Mouse (Mus musculus) thymus, adult 2 months (tissue): ENCODE measurements around the gene Fndc11.

ENCODE experiments used
- CTCF ChIP-seq: fragments of 200-500 bp; IDR thresholded peaks from 2 replicates; pipeline ENCODE4 v1.5.1; 2012; ENCODE audit warnings: mild to moderate bottlenecking, control low read depth, low read length, moderate library complexity, borderline replicate concordance; ENCODE audit not compliant: control insufficient read depth, poor library complexity, insufficient read depth; ENCODE audit errors: extremely low read depth
- POLR2A ChIP-seq: fragments of 200-500 bp; IDR thresholded peaks from 2 replicates; pipeline ENCODE4 v1.6.1; 2012; ENCODE audit warnings: mild to moderate bottlenecking, low read length, control low read depth, moderate library complexity; ENCODE audit not compliant: control insufficient read depth, poor library complexity, insufficient read depth; ENCODE audit errors: extremely low read depth

DNA sequence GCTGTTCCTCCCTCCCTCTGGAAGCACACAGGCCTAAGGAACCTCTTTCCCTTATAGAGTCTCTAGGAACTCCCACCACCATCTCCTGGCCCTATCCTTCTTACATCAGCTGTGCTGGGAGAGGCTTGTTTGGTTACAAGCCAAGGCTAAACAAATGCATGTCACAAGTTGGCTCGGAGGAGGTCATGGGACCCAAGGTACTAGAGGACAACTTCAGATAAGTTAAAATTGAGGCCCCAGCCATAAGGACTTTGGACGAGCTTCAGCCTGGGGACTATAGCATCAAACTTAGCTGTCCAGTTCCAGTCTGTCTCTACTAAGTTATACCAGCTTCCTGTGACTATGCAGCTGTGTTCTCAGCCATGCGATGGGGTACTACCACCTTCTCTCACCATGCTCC lies 7.3 kb downstream of the Fndc11 start:
- TF ChIP-seq CTCF: no peak
- TF ChIP-seq POLR2A: no peak
